Mouse (Mus musculus) cortical plate, adult 2 months (tissue): ENCODE data around the gene G3bp1. TPM values are rescaled to one million over a fixed set of nuclear protein-coding genes. Genes with fewer than 3 reads are reported as not detected.

Source experiments
- H3K27ac ChIP-seq: fragments of 200-500 bp; 2 replicates; pipeline ENCODE4 v1.5.1; 2012; ENCODE audit warnings: low read length, control low read depth, inconsistent platforms; ENCODE audit not compliant: insufficient read depth
- H3K4me1 ChIP-seq: fragments of 200-500 bp; 2 replicates; pipeline ENCODE4 v1.6.1; 2011; ENCODE audit warnings: low read length; ENCODE audit not compliant: control insufficient read depth, insufficient read depth
- H3K4me3 ChIP-seq: fragments of 200-500 bp; 2 replicates; pipeline ENCODE4 v1.5.1; 2011; ENCODE audit warnings: mild to moderate bottlenecking, low read length, control low read depth; ENCODE audit not compliant: insufficient read depth
- CTCF ChIP-seq: fragments of 200-500 bp; IDR thresholded peaks from 2 replicates; pipeline ENCODE4 v1.5.1; 2011; ENCODE audit warnings: mild to moderate bottlenecking, control low read depth, low read length; ENCODE audit not compliant: insufficient read depth; ENCODE audit errors: extremely low read depth
- POLR2A ChIP-seq: fragments of 200-500 bp; IDR thresholded peaks from 2 replicates; pipeline ENCODE4 v1.6.1; 2011; ENCODE audit warnings: mild to moderate bottlenecking, low read length, control low read depth; ENCODE audit not compliant: insufficient read depth; ENCODE audit errors: extremely low read depth
- polyA plus RNA-seq: library from polyadenylated mRNA; depleted of rRNA; stranded (reverse); fragments of >200 nt; gene quantifications from 2 replicates; pipeline ENCODE4 v1.2.3, GENCODE M21; 2012

The G3bp1 gene
- polyA plus RNA-seq, 1 experiment: 23.7 TPM

DNA sequence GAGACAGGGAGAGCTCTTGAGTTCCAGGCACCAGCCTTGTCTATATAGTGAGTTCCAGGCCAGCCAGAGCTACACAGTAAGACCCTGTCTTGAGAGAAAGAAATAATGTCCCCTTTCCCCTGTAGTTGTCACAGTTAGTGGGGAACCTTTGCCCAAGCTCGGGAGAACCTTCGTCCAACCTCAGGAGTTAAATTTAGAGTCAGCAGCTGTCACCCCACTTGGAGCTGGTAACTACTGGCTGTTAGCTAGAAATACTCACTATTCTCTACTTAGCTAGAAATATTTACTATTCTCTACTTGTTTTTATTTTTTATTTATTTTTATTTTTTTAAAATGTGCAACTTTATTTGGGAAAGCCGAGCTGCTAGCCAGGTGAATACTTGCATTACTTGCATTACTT is 3.7 kb downstream of the G3bp1 start:
- Histone ChIP-seq H3K4me3 (no peak overlapping the region), H3K27ac (no peak overlapping the region), H3K4me1 (peaks cover 6% of the 10 kb centered on the region; the same call in 1 of the 2 replicates)
- no peak for TF ChIP-seq POLR2A
- TF ChIP-seq CTCF: no peak

DNA sequence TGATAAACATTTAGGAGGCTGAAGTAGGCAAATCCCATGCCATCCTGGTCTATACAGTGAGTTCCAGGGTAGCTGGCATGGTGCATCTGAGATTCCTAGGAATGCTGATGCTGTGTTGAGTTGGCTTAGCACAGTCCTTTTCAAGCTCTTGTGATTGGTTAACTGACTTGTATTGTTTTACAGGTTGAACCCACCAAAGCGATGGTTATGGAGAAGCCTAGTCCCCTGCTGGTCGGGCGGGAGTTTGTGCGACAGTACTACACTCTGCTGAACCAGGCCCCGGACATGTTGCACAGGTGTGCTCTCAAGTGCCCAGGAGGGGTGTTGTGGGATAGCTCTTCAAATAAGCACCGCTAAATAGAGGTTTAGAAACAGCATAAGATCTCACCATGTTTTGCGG is 16.0 kb downstream of the G3bp1 start:
- H3K27ac ChIP-seq: no peak overlapping the region
- peaks cover 2% of the 10 kb centered on the region; the same call in 1 of the 2 replicates for H3K4me1 ChIP-seq
- TF ChIP-seq POLR2A (no peak), CTCF (no peak)
- H3K4me3 ChIP-seq: no peak overlapping the region

DNA sequence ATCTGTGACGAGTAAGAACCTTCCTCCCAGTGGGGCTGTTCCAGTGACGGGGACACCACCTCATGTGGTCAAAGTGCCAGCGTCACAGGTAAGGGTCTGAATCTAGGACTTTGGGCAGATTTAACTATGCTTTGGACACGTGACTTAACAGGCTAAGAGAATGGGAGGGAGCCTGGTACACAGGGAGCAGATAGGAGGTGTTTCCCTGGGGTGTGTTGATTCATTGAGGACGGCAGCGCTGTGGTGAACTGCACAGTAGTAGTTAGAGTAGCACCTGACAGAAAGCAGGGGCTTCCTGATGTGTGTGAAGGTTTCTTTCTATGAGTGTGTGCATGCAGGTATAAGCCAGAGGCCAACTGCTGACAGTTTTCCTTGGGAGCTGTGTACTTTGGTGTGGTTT is 26.7 kb downstream of the G3bp1 start:
- Histone ChIP-seq H3K27ac (no peak overlapping the region), H3K4me3 (no peak overlapping the region), H3K4me1 (no peaks in the 10 kb centered on the region)
- TF ChIP-seq CTCF: no peak
- no peak for TF ChIP-seq POLR2A

DNA sequence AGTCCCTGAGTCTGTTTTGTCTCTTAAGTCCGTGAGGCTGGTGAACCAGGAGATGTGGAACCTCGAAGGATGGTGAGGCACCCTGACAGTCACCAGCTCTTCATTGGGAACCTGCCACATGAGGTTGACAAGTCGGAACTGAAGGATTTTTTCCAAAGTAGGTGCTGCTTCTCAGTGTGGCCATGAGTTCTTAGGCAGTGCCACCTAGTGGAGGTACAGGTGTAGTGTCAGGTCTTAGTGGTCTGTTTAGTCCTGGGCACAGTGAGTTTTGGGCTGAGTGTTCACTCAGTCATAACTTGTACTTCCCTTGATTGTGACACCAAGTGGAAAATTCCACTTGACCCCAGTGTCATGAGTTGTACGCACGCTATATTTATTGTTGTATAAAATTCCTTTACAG is 28.4 kb downstream of the G3bp1 start:
- no peaks in the 10 kb centered on the region for H3K4me1 ChIP-seq
- no peak overlapping the region for H3K27ac ChIP-seq
- no peak overlapping the region for H3K4me3 ChIP-seq
- TF ChIP-seq POLR2A (no peak), CTCF (peak; percentile 74)

DNA sequence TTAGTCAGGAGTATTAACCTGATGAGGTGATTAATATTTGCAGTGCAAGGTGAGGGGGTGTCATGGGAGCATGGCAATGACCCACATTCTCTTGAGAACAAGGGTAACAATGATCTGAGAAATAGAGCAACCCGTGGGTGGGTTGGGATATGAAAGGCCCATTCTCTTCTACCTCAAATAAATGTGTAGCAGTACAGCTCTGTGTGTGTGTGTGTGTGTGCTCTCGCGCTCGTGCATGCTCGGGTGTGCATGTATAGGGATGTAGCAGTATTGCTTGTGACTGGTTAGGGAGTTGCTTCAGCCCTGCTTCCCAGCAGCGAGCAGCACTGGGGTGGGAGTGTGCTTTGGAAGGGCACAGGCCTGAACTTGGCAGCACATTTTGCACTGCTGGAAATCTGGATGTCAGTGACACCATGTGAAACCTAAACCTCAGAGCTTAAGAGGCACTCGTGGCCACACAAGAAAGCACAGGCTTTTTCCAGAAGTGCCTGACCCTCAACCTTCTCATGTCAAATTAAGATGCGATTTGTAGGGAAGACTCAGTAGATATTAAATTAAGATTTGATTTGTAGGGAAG is 32.6 kb downstream of the G3bp1 start:
- Histone ChIP-seq H3K4me1 (no peaks in the 10 kb centered on the region), H3K27ac (no peak overlapping the region), H3K4me3 (no peak overlapping the region)
- TF ChIP-seq POLR2A: no peak
- no peak for TF ChIP-seq CTCF

DNA sequence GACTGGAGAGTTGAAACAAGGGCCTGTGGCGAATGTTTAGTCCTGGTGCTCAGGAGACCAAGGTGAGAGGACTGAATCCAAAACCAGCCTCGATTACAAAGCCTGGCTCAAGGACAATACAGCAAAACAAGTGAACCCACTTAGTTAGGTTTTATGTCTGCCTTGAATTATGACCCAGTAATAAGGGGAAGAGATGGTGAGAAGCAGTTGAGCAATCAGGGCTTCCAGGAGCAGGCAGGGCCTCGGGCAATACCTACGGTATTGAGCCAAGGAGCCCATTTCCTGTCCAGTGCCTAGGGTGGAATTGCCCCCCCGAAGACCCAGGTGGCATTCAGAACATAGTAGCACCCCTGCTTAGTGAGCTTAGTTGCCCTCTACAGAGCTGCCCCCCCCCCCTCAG is 33.4 kb downstream of the G3bp1 start:
- no peak overlapping the region for H3K4me3 ChIP-seq
- no peaks in the 10 kb centered on the region for H3K4me1 ChIP-seq
- no peak overlapping the region for H3K27ac ChIP-seq
- no peak for TF ChIP-seq POLR2A
- no peak for TF ChIP-seq CTCF

DNA sequence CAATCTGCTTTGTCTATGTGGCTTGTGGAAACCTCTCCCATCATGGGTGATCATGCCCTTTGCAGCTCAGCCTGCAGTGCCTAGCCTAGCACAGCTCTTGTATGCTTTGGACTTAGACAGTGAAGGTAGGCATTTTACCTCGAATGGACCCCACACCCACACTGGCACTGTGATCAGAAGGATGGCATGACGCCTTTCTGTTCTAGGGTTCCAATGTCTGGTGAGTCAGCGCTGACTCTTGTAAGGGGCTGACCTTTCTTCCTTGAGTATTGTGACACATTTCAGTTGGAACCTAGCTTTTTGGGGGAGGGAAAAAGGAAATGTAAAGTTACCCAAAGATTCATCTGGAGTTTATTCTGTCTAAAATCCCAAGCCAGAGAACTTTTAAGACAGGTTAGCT is 36.0 kb downstream of the G3bp1 start:
- H3K4me1 ChIP-seq: no peaks in the 10 kb centered on the region
- H3K4me3 ChIP-seq: no peak overlapping the region
- no peak overlapping the region for H3K27ac ChIP-seq
- no peak for TF ChIP-seq CTCF

DNA sequence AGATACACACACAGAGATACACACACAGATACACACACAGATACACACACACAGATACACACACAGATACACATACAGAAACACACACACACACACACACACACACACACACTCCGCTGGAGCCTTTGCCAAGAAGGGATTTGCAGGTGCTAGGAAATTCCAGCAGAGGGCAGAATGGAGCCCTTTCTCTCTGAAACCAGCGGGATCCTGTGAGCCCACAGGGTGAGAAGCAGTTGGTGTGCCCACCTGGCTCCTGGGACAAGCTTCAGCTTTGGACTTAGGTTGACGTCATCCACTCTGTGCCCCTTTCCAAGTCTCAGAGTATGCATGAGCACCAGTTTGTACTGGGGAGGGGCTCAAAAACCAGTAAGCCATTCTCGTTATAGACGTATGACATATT is 41.9 kb downstream of the G3bp1 start:
- Histone ChIP-seq H3K27ac (no peak overlapping the region), H3K4me1 (no peaks in the 10 kb centered on the region), H3K4me3 (no peak overlapping the region)
- TF ChIP-seq CTCF (peak; percentile 31; the same call in 1 of the 2 replicates), POLR2A (no peak)

DNA sequence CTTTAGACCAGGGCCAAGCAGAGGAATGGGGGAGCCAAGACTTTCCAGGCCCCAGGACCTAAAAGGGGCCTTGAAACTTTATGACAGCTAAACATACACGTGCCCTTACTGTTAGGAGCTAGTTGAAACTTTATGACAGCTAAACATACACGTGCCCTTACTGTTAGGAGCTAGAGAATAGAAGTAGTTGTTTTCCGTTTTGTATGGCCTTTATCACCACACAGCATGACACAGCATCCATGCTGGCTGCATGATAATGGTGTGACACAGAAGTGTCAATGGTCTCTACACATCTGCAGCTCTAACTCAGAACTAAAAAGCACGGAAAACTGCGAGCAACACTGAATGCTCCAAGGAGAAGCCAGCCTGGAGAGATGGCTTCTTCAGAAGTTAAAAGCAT is 48.2 kb downstream of the G3bp1 start:
- no peak overlapping the region for H3K27ac ChIP-seq
- H3K4me1 ChIP-seq: no peaks in the 10 kb centered on the region
- H3K4me3 ChIP-seq: no peak overlapping the region
- no peak for TF ChIP-seq POLR2A
- TF ChIP-seq CTCF: no peak

DNA sequence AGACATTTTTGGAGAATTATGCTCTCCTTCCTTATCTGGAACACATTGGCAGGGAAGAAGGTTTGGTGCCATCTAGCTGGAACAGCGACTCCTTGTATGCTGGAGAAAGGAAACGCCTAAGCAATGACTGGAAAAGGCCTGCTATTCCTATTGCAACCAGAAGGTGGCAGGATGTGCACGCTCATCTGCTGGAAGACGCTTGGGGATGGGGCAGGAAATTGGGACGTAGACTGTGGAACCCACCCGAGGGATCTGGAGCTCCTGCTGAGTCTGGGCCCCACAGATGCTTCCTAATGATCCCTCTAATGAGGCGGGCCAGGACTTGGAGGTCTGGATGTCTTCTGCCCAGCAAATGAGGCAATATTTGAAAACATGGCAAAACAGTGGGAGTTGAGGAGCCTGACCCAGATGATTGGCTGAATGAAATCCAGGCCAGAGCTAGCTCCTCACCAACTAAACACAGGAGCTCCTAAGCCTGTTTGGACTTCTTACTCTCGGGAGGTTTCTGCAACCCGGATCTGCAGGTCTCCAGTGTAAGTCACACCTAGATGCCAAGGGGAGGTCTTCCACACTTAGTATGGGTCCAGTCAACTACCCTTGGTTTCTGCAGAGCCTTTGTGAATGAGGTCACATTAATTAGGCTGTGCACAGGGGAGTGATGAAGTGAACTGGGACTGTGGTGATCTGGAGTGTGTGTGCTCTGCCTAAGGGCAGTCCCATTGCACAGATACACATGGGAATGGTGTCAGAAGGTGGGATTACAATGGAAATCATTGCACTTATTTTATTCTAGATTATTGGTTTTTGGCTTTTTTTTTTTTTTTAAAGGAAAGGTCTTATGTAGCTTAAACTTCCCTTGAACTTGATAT is 49.6 kb downstream of the G3bp1 start:
- TF ChIP-seq CTCF (peak; percentile 100), POLR2A (no peak)
- Histone ChIP-seq H3K27ac (no peak overlapping the region), H3K4me1 (no peaks in the 10 kb centered on the region), H3K4me3 (no peak overlapping the region)

DNA sequence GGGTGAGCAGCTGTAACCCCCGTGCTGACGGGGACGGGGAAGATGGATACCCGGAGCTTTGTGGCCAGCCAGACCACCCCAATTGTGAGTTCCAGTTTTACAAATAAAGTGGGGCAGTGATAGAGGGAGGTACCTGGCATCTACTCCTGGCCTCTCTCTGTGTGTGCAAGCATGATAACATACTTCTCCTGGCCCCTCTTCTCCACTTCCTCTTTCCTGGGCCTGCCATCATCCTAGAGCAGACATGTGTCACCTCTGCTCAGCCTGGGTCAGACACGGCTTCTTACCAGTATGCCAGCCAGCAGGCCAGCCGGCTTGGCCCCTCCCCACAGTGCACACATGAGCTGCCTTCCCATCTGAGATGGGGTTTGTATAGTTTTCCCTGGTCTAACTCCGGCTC is 61.3 kb downstream of the G3bp1 start:
- TF ChIP-seq CTCF (no peak), POLR2A (no peak)
- Histone ChIP-seq H3K27ac (no peak overlapping the region), H3K4me1 (peaks cover 4% of the 10 kb centered on the region; the same call in 1 of the 2 replicates), H3K4me3 (no peak overlapping the region)
